Mouse (Mus musculus): ENCODE results near the gene Vps29. TPM values are rescaled to one million over a fixed set of nuclear protein-coding genes. Genes with fewer than 3 reads are reported as not detected.

The Vps29 gene
- total RNA-seq, 2 experiments from 2014 or later: 93.9 to 137 TPM

- ATAC-seq (replicated peaks; ENCODE audit: poor library complexity): peak; percentile 72
Measured at GRCm38 (mm10) chr5:122334682-122335081, 19.5 kb upstream of the Vps29 start.

GRCm38 (mm10) chr5:122336554-122337294, 17.4 kb upstream of the Vps29 start:
- ATAC-seq (replicated peaks; ENCODE audit: poor library complexity): no peak

- no peak for ATAC-seq (replicated peaks; ENCODE audit: poor library complexity)
Measured at GRCm38 (mm10) chr5:122342874-122343273, 11.3 kb upstream of the Vps29 start.

GRCm38 (mm10) chr5:122343768-122344167, 10.4 kb upstream of the Vps29 start:
- ATAC-seq (replicated peaks; ENCODE audit: poor library complexity): no peak; the same call in 1 of the 2 replicates

GRCm38 (mm10) chr5:122344260-122344659, 9.9 kb upstream of the Vps29 start:
- peak; percentile 91 for ATAC-seq (replicated peaks; ENCODE audit: poor library complexity)

GRCm38 (mm10) chr5:122345777-122346176, 8.4 kb upstream of the Vps29 start:
- no peak for ATAC-seq (replicated peaks; ENCODE audit: poor library complexity)

GRCm38 (mm10) chr5:122354492-122355067, 411 bp downstream of the Vps29 start:
- ATAC-seq (replicated peaks; ENCODE audit: poor library complexity): peak; percentile 15

- ATAC-seq (replicated peaks; ENCODE audit: poor library complexity): peak; percentile 42
Measured at GRCm38 (mm10) chr5:122371591-122372191, 17.5 kb downstream of the Vps29 start, which contains the start of gene Gpn3. Gpn3 (plus strand) TSS chr5:122371876.

- ATAC-seq (replicated peaks; ENCODE audit: poor library complexity): peak; percentile 97
Measured at GRCm38 (mm10) chr5:122372192-122372769, 18.1 kb downstream of the Vps29 start, which contains the start of gene Fam216a. Fam216a (minus strand) TSS chr5:122372364.

GRCm38 (mm10) chr5:122372878-122373277, 18.7 kb downstream of the Vps29 start:
- no peak for ATAC-seq (replicated peaks; ENCODE audit: poor library complexity)

- ATAC-seq (replicated peaks; ENCODE audit: poor library complexity): no peak
Measured at GRCm38 (mm10) chr5:122377101-122377833, 23.1 kb downstream of the Vps29 start.

- no peak for ATAC-seq (replicated peaks; ENCODE audit: poor library complexity)
Measured at GRCm38 (mm10) chr5:122378171-122378570, 24.0 kb downstream of the Vps29 start.

GRCm38 (mm10) chr5:122379374-122380155, 25.4 kb downstream of the Vps29 start:
- peak; percentile 99 for ATAC-seq (replicated peaks; ENCODE audit: poor library complexity)

GRCm38 (mm10) chr5:122390006-122390405, 35.8 kb downstream of the Vps29 start:
- ATAC-seq (replicated peaks; ENCODE audit: poor library complexity): no peak

- no peak for ATAC-seq (replicated peaks; ENCODE audit: poor library complexity)
Measured at GRCm38 (mm10) chr5:122390671-122391070, 36.5 kb downstream of the Vps29 start.

GRCm38 (mm10) chr5:122391178-122391785, 37.1 kb downstream of the Vps29 start:
- no peak for ATAC-seq (replicated peaks; ENCODE audit: poor library complexity)

- peak; percentile 97 for ATAC-seq (replicated peaks; ENCODE audit: poor library complexity)
Measured at GRCm38 (mm10) chr5:122391786-122392180, 37.6 kb downstream of the Vps29 start, which contains the start of gene Arpc3. Arpc3 (plus strand) TSS chr5:122391878.

GRCm38 (mm10) chr5:122392227-122393004, 38.2 kb downstream of the Vps29 start:
- ATAC-seq (replicated peaks; ENCODE audit: poor library complexity): peak; percentile 28

GRCm38 (mm10) chr5:122393887-122394286, 39.7 kb downstream of the Vps29 start:
- ATAC-seq (replicated peaks; ENCODE audit: poor library complexity): peak; percentile 67

Data from megakaryocyte progenitor cell, adult 5-6 weeks (primary cell).